Mouse (Mus musculus): Measurements from ENCODE around the gene Nop56. TPM values are rescaled to one million over a fixed set of nuclear protein-coding genes. Genes with fewer than 3 reads are reported as not detected.

Nop56 gene
- polyA plus RNA-seq, 1 experiment from 2014 or later = 367 TPM

DNA sequence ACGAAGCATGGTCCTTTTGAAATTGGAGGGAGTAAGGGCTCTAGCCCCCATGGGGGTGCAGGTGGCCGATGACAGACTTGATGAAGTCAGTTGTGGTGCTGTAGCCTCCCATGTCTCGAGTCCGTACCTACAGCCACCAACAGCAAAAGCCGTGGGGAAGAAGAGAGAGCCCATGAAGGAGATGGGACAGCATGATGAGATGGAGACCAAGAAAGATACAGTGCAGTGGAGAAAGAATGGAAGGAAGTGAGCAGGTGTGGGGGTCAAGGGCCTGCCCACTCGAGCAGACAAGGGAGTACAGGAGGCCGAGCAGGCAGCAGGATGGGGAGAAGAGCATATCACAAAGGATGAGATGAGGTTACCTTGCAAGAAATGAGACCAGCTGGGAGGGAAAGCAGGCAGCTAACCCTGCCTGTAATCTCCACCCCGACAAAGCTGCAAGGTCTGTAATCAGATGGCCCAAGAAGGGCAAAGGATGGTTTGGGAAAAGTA, 5.4 kb downstream of the Nop56 start:
- Histone ChIP-seq H3K4me1 (peaks cover 28% of the 10 kb centered on the region), H3K27ac (no peak overlapping the region), H3K36me3 (peaks cover 61% of the 10 kb centered on the region), H3K9me3 (no peaks in the 10 kb centered on the region), H3K4me2 (replicated peaks) (no peak overlapping the region), H3K27me3 (no peaks in the 10 kb centered on the region), H3K9ac (no peak overlapping the region), H3K4me3 (no peak overlapping the region)
- no peak for ATAC-seq (ENCODE audit: insufficient number of reproducible peaks, insufficient read depth, low FRiP score, low TSS enrichment)
- WGBS = 36% methylated on average over 8 of the region's 8 CpGs

DNA sequence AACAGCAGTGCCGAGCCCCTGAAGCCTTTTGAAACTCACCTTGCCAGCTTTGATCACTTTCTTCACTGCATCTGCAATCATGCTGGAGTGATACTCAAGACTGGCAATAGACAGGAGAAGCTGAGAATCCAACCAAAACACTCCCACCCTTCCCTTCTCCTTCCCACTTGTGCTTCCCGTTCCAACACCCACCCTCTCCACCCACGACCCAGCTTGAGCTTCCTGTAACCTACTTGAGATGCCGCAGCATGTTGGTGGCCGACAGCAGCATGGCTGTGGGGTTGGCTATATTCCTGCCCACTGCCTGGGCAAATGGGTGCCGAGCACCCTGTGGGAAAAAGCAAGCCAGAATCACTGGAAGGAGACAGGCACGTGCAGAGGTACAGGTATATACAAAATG, 6.0 kb downstream of the Nop56 start:
- Histone ChIP-seq H3K27ac (no peak overlapping the region), H3K36me3 (peaks cover 61% of the 10 kb centered on the region)
- WGBS = 67% methylated on average over 7 of the region's 7 CpGs

DNA sequence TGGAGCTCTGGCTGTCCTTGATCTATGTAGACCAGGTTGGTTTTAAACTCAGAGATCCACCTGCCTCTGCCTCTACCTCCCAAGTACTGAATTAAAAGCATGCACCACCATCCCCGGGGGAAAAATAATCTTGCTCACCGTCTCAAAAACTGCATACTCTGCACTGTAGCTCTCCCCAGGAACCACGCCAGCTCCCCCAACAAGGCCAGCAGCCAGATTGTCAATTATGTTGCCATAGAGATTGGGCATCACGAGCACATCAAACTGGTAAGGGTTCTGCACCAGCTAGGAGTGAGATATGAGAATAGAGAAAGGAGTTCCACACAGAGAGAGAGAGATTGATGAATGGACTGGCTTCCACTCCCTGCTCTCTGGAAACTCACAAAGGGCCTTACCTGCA, 6.6 kb downstream of the Nop56 start:
- Histone ChIP-seq H3K36me3 (peaks cover 56% of the 10 kb centered on the region), H3K4me2 (replicated peaks) (no peak overlapping the region), H3K27me3 (no peaks in the 10 kb centered on the region), H3K4me3 (no peak overlapping the region), H3K27ac (no peak overlapping the region), H3K4me1 (peaks cover 24% of the 10 kb centered on the region), H3K9ac (no peak overlapping the region), H3K9me3 (no peaks in the 10 kb centered on the region)
- ATAC-seq (ENCODE audit: insufficient number of reproducible peaks, insufficient read depth, low FRiP score, low TSS enrichment) = no peak
- 69% methylated on average over 4 of the region's 4 CpGs for WGBS

More for the DNA sequence above, 6.0 kb downstream of the Nop56 start:
- Histone ChIP-seq H3K27me3 (no peaks in the 10 kb centered on the region), H3K4me1 (peaks cover 30% of the 10 kb centered on the region), H3K4me2 (replicated peaks) (no peak overlapping the region), H3K4me3 (no peak overlapping the region), H3K9ac (no peak overlapping the region), H3K9me3 (no peaks in the 10 kb centered on the region)
- ATAC-seq (ENCODE audit: insufficient number of reproducible peaks, insufficient read depth, low FRiP score, low TSS enrichment) = no peak

DNA sequence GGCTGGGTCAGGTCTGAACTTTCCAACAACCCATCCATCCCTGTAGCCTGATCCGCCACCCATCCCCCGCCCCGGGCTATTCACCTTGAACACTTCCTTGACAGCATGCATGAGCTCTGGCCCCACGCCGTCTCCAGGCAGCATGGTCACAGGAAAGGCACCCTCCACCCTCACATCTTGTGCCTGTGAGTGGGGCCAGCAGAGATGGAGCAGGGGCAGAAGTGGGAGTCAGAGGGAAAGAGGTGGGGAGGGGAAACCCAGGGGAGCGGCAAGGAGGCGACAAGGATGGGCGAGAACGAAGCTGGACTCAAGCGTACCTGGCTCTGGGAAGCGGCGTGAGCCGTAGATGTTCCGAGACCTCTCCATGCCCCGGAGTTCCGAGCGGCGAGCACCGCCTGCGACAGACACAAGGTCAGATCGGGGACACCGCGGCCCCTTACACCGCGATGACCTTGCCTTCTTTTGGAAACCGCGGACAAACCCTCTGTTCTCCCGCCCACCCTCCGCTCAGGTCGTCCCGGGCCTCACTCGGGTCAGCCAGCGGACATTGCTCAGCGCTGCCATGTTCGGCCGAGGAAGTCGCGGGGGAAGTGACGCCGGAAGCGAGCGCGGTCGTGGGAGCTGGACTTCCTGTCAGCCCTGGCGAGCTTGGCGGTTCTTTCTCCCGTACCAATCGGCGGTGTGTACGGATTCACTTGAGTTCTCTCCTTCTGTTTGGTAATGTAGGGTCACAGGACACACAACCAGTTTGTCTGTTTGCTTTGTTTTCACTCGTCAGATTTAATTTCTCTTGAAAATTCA, 9.8 kb downstream of the Nop56 start, which contains the start of gene Idh3b:
TSS of gene Idh3b (minus strand) at position 694 of the 801 bp plus-strand sequence.
- Histone ChIP-seq H3K4me2 (replicated peaks) (peak within 1 kb of the TSS; percentile 98), H3K27me3 (no peaks in the 10 kb centered on the region), H3K36me3 (peaks cover 27% of the 10 kb centered on the region), H3K4me3 (peak within 1 kb of the TSS; percentile 87), H3K9me3 (no peaks in the 10 kb centered on the region), H3K9ac (peak within 1 kb of the TSS; percentile 92), H3K27ac (peak within 1 kb of the TSS; percentile 63), H3K4me1 (peaks cover 11% of the 10 kb centered on the region)
- 1% methylated on average over 51 of the region's 51 CpGs for WGBS
- peak; percentile 73 for ATAC-seq (ENCODE audit: insufficient number of reproducible peaks, insufficient read depth, low FRiP score, low TSS enrichment)

DNA sequence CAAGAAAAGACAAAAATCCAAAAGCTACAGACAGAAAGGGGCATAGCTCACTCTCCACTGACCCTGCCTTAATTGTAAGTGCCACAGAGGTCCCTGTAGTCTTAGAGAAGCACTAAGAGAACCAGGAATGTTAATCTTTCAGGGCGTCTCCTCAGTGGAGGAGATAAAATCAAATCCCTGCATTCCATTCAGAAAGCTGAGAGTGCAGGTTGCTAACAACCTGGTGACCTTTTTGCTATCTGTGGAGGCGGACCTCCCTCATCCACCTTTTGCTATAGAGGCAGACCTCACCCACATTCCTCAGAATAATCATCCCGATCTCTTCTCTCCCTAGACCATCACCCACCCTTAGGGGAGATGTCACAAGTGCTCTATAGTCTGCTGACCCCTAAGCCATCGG, 14.9 kb downstream of the Nop56 start:
- WGBS = 62% methylated on average over 4 of the region's 4 CpGs
- H3K4me1 ChIP-seq = peaks cover 19% of the 10 kb centered on the region
- ATAC-seq (ENCODE audit: insufficient number of reproducible peaks, insufficient read depth, low FRiP score, low TSS enrichment) = no peak
- no peak overlapping the region for H3K27ac ChIP-seq
- H3K4me3 ChIP-seq = no peak overlapping the region
- no peak overlapping the region for H3K9ac ChIP-seq
- H3K9me3 ChIP-seq = no peaks in the 10 kb centered on the region
- H3K36me3 ChIP-seq = no peaks in the 10 kb centered on the region
- 0 out of 2 replicates have a peak, but pooled peaks cover 2% of the 10 kb centered on the region for H3K27me3 ChIP-seq
- no peak overlapping the region for H3K4me2 ChIP-seq (replicated peaks)

DNA sequence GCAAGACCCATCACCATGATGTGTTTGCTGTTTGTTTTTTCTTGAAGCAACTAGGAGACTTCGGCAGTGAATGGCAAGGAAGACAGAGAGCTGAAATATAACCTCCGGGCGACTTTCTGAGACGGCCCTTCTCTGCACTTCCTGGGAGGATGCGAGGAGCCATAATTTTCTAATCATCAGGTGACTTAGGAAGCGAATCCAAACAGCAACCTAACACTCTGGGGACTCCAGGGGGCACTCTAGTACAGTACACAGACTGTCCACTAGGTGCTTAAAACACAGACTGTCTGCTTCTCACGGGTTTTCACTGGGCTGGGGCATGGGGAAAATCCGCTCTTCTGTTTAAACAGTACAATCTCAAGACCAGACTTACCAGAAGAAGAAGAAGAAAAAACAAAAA, 17.2 kb downstream of the Nop56 start:
- 9% methylated on average over 8 of the region's 8 CpGs for WGBS

DNA sequence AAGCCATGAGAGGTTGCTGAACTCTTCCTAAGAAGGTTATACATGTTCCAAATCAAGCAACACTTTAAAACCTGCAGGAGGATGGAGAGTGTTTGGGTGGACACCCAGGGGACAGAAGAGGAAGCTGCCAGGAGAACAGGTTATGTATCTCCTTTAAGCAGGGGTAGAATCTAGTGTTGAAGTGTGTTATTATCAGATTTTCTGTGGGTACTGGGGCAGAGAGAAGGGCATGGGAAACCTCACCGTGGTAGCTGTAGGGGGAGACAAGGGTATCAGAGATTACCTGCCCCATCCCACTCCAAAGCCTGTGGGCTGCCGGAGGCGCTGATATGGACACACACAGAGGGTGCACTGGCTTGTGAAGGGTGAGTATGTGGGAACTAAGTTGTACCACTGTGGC, 18.8 kb downstream of the Nop56 start:
- H3K36me3 ChIP-seq = no peaks in the 10 kb centered on the region
- H3K9me3 ChIP-seq = no peaks in the 10 kb centered on the region
- WGBS = 67% methylated on average over 3 of the region's 3 CpGs
- peak overlapping the region; percentile 65; the same call in 1 of the 2 replicates for H3K4me2 ChIP-seq (replicated peaks)
- H3K27ac ChIP-seq = no peak overlapping the region
- peaks cover 30% of the 10 kb centered on the region for H3K27me3 ChIP-seq
- H3K4me1 ChIP-seq = peaks cover 37% of the 10 kb centered on the region
- ATAC-seq (ENCODE audit: insufficient number of reproducible peaks, insufficient read depth, low FRiP score, low TSS enrichment) = peak; percentile 12; the same call in 1 of the 2 replicates
- H3K9ac ChIP-seq = no peak overlapping the region
- H3K4me3 ChIP-seq = no peak overlapping the region

More for the DNA sequence above, 17.2 kb downstream of the Nop56 start:
- Histone ChIP-seq H3K4me3 (no peak overlapping the region), H3K4me2 (replicated peaks) (no peak overlapping the region), H3K27me3 (peaks cover 14% of the 10 kb centered on the region), H3K36me3 (no peaks in the 10 kb centered on the region), H3K27ac (no peak overlapping the region), H3K9ac (no peak overlapping the region), H3K4me1 (peaks cover 31% of the 10 kb centered on the region), H3K9me3 (no peaks in the 10 kb centered on the region)
- ATAC-seq (ENCODE audit: insufficient number of reproducible peaks, insufficient read depth, low FRiP score, low TSS enrichment) = no peak

DNA sequence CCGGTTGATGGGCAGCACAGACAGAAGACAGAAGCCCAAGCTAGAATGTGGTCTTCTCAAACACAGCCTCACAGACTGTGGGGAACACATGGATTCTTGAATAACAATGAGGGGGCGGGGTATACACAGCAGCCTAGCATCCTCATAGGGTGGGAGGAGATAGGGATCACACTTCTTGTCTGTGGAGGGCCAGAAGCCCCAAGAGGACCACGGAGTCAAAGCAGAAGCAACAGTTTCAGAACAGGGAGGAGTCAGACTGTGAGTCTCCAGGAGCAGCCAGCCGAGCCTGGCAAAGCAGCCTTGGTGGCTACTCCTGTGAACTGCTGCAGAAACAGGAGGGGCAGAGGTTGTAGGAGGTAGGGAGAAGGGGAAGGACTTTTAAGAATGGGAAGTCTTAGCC, 19.3 kb downstream of the Nop56 start:
- H3K27me3 ChIP-seq = peaks cover 32% of the 10 kb centered on the region
- no peak overlapping the region for H3K4me3 ChIP-seq

DNA sequence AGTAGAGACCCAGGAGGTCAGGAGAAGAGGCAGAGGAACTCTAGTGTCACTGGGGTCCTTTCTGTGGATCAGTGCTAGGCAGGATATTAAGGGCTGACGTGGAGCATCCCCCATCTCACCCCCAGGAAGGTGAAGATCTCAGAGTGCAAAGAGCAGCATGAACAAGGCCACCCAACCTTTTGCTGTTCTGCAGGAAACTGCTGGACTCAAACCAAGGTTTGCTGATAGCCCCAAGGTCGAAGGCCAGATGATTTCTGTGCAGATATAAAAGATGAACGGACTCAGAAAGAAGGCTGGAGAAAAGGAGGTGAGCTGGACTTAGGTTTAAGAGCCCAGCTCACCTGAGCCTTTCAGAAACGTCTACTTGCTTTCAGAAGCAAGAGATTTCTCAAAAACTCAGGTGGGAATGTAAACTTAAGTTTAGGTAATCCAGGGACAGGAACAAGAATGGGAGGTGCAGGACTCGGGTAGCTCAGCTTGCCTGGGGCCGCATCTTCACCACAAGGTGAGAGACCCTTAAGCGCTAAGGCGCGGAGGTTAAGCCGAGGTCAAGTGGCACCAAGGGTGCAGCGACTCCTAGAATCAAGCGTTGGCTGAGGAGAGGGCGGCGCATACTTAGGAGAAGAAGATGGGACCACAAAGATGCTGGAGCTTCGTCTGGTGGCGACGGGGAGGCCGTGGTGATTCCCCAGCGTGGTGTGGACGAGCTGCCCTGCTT, 20.1 kb downstream of the Nop56 start:
- H3K4me3 ChIP-seq = peak overlapping the region; percentile 72
- H3K4me2 ChIP-seq (replicated peaks) = peak overlapping the region; percentile 65
- WGBS = 8% methylated on average over 20 of the region's 20 CpGs
- peak overlapping the region; percentile 81 for H3K9ac ChIP-seq
- peak overlapping the region; percentile 65 for H3K27ac ChIP-seq
- H3K4me1 ChIP-seq = peaks cover 37% of the 10 kb centered on the region
- H3K9me3 ChIP-seq = no peaks in the 10 kb centered on the region
- ATAC-seq (ENCODE audit: insufficient number of reproducible peaks, insufficient read depth, low FRiP score, low TSS enrichment) = no peak
- no peaks in the 10 kb centered on the region for H3K36me3 ChIP-seq
- peaks cover 32% of the 10 kb centered on the region for H3K27me3 ChIP-seq

More for the DNA sequence above, 19.3 kb downstream of the Nop56 start:
- Histone ChIP-seq H3K4me2 (replicated peaks) (peak overlapping the region; percentile 65; the same call in 1 of the 2 replicates), H3K9me3 (no peaks in the 10 kb centered on the region), H3K4me1 (peaks cover 37% of the 10 kb centered on the region), H3K36me3 (no peaks in the 10 kb centered on the region), H3K27ac (no peak overlapping the region), H3K9ac (no peak overlapping the region)
- ATAC-seq (ENCODE audit: insufficient number of reproducible peaks, insufficient read depth, low FRiP score, low TSS enrichment) = peak; percentile 31; the same call in 1 of the 2 replicates
- 6% methylated on average over 4 of the region's 4 CpGs for WGBS

DNA sequence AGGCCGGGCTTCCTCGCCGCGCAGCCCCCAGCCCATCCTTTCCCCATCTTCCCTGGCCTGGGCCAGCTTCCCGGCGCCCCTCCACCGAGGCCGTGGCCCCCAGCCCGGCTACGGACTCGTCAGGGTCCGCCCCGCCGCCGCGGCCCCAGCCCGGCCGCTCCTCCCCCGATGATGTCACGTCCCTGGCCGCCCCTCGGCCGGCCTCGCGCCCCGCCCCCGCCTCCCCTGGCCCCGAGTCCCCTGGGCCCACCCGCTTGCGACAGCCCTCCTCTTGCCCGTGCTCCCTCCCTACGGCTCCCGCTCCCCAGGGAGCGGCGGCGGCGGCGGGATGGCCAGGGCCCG, 20.7 kb downstream of the Nop56 start, which contains the start of gene Ebf4:
TSS of gene Ebf4 (plus strand) at position 234 of the 342 bp plus-strand sequence.
- H3K27ac ChIP-seq = peak within 1 kb of the TSS; percentile 65
- peak within 1 kb of the TSS; percentile 81 for H3K9ac ChIP-seq
- no peaks in the 10 kb centered on the region for H3K9me3 ChIP-seq
- no peaks in the 10 kb centered on the region for H3K36me3 ChIP-seq
- peak; percentile 67 for ATAC-seq (ENCODE audit: insufficient number of reproducible peaks, insufficient read depth, low FRiP score, low TSS enrichment)
- H3K4me3 ChIP-seq = peak within 1 kb of the TSS; percentile 72
- H3K4me2 ChIP-seq (replicated peaks) = peak within 1 kb of the TSS; percentile 65
- H3K4me1 ChIP-seq = peaks cover 37% of the 10 kb centered on the region
- H3K27me3 ChIP-seq = peaks cover 32% of the 10 kb centered on the region
- 1% methylated on average over 21 of the region's 39 CpGs for WGBS

DNA sequence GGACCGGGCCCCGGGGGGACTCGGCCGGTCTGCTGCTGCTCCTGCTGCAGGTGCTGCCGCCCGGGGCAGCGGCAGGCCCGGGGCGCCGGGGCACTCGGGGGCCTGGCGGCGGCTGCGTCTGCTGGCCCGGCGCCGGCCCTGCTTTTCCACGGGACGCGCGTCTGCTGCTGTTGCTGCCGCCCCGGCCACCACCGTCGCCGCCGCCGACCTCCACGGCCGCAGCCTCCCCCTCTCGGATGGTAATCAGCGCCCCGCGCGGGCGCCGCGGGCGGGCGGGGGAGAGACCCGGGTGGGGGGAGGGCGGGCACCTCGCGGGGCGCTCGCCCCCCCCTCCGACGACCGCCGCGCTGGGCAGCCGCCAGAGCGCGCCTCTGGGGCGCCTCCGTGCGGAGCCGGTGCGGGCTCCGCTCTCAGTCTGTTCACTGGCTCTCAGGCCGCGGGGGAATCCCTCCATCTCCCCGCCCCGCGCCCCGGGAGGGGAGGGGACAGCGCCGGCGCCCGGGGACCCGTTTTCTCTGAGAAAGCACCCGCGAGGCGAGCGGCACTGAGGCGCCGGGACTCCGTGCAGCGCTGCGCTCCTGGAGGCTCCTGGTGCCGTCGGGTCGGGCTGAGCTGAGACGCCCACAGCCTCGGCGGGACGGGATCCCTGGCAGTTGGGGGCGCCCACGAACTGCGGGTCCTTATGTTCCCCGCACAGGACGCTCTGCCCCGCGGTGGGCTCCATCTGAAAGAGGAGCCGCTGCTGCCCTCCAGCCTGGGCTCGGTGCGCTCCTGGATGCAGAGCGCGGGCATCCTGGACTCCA, 21.3 kb downstream of the Nop56 start:
- peak overlapping the region; percentile 72 for H3K4me3 ChIP-seq
- peaks cover 37% of the 10 kb centered on the region for H3K4me1 ChIP-seq
- peak overlapping the region; percentile 65 for H3K4me2 ChIP-seq (replicated peaks)
- no peaks in the 10 kb centered on the region for H3K9me3 ChIP-seq
- ATAC-seq (ENCODE audit: insufficient number of reproducible peaks, insufficient read depth, low FRiP score, low TSS enrichment) = peak; percentile 37
- peak overlapping the region; percentile 65 for H3K27ac ChIP-seq
- peak overlapping the region; percentile 81 for H3K9ac ChIP-seq
- H3K27me3 ChIP-seq = peaks cover 32% of the 10 kb centered on the region
- whole genome bisulfite sequencing = under 1% methylated on average over 70 of the region's 99 CpGs
- no peaks in the 10 kb centered on the region for H3K36me3 ChIP-seq
